Mouse (Mus musculus): ENCODE results near the gene Apobr. TPM values are rescaled to one million over a fixed set of nuclear protein-coding genes. Genes with fewer than 3 reads are reported as not detected.
A peak's percentile ranks its signal among the peaks of the same experiment; 100 is the strongest.

Gene Apobr
- polyA plus RNA-seq, 1 experiment: 17.6 TPM

DNA sequence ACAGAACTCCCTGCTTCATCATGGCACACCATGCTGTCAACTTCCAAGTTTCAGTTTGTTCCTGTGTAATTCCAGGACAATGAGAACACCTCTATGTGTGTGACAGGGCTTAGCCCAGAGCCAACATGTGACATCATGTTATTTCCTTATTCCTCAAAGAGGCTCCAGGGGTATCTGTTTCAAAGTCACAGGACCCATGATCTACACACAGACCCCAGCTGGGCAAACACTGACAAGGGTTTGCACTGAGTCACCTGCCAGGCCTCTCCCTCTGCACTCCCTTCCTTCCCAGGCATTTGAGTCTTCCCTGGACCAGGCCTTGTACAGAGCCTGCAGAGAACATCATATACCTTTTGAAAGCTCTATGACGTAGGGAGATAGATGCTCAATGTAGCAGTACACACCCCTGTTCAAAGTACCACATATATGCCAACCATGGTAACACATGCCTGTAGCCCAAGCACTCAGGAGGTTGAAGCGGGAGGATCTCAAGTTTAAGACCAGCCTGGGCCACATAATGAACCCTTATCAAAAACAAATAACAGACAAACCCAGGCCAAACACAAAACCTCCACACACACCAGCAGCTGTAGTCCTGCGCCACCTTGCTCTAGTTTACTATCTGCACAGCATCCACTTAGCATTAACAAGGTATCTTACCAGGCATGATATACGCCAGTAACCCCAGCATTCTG is 46.2 kb downstream of the Apobr start, which contains the start of gene Nupr1:
Nupr1 (minus strand) TSS at position 38 of the 695 bp plus-strand sequence.
- TF ChIP-seq POLR2A (IDR thresholded peaks at IDR 0.05; ENCODE audit: borderline replicate concordance, extremely low read depth, low read depth, low read length): no peak
- TF ChIP-seq CTCF (IDR thresholded peaks at IDR 0.05; ENCODE audit: insufficient read depth, low read length): no peak
- DNase-seq: no peak
- 87% methylated on average over 4 of the region's 4 CpGs for WGBS

GRCm38 (mm10) chr7:126632478-126632877 is 47.7 kb downstream of the Apobr start:
- 69% methylated on average over 2 of the region's 2 CpGs for WGBS
- TF ChIP-seq CTCF (IDR thresholded peaks at IDR 0.05; ENCODE audit: insufficient read depth, low read length) (no peak), POLR2A (IDR thresholded peaks at IDR 0.05; ENCODE audit: borderline replicate concordance, extremely low read depth, low read depth, low read length) (no peak)
- DNase-seq: no peak
- Histone ChIP-seq H3K4me3 (replicated peaks; ENCODE audit: extremely low read depth, low read depth, low read length) (no peak overlapping the region), H3K4me1 (ENCODE audit: control insufficient read depth, insufficient read depth, low read length) (peaks cover 6% of the 10 kb centered on the region)

More for the DNA sequence above, 46.2 kb downstream of the Apobr start, which contains the start of gene Nupr1:
- Histone ChIP-seq H3K4me3 (replicated peaks; ENCODE audit: extremely low read depth, low read depth, low read length) (no peak within 1 kb of the TSS), H3K4me1 (ENCODE audit: control insufficient read depth, insufficient read depth, low read length) (peaks cover 6% of the 10 kb centered on the region)

GRCm38 (mm10) chr7:126635375-126635774 is 50.6 kb downstream of the Apobr start:
- H3K4me1 ChIP-seq (ENCODE audit: control insufficient read depth, insufficient read depth, low read length): peaks cover 2% of the 10 kb centered on the region; the same call in 1 of the 2 replicates
- no peak overlapping the region for H3K4me3 ChIP-seq (replicated peaks; ENCODE audit: extremely low read depth, low read depth, low read length)
- TF ChIP-seq CTCF (IDR thresholded peaks at IDR 0.05; ENCODE audit: insufficient read depth, low read length) (no peak), POLR2A (IDR thresholded peaks at IDR 0.05; ENCODE audit: borderline replicate concordance, extremely low read depth, low read depth, low read length) (no peak)
- DNase-seq: no peak

GRCm38 (mm10) chr7:126636733-126637520 is 52.2 kb downstream of the Apobr start:
- peak; percentile 42 for DNase-seq
- 24% methylated on average over 4 of the region's 4 CpGs for WGBS

More at GRCm38 (mm10) chr7:126636733-126637520, 52.2 kb downstream of the Apobr start:
- no peak overlapping the region for H3K4me3 ChIP-seq (replicated peaks; ENCODE audit: extremely low read depth, low read depth, low read length)
- TF ChIP-seq POLR2A (IDR thresholded peaks at IDR 0.05; ENCODE audit: borderline replicate concordance, extremely low read depth, low read depth, low read length) (no peak), CTCF (IDR thresholded peaks at IDR 0.05; ENCODE audit: insufficient read depth, low read length) (peak; percentile 56)
- H3K4me1 ChIP-seq (ENCODE audit: control insufficient read depth, insufficient read depth, low read length): no peaks in the 10 kb centered on the region; the same call in 1 of the 2 replicates

Other genes starting within 250 kb of the Apobr start
- 16.3 and 17.4 TPM in 2 replicates for gene Lat, start 215.4 kb upstream of the Apobr start, polyA plus RNA-seq (2012; rRNA removed)
- gene Spns1, start 207.5 kb upstream of the Apobr start, polyA plus RNA-seq (2012; rRNA removed): 246 and 274 TPM in 2 replicates
- 6.0 and 6.5 TPM in 2 replicates for gene Nfatc2ip, start 188.2 kb upstream of the Apobr start, polyA plus RNA-seq (2012; rRNA removed)
- 11.0 and 20.6 TPM in 2 replicates for gene Cd19, start 170.1 kb upstream of the Apobr start, polyA plus RNA-seq (2012; rRNA removed)
- gene Rabep2, start 156.2 kb upstream of the Apobr start, polyA plus RNA-seq (2012; rRNA removed): 31.4 and 33.2 TPM in 2 replicates
- 10.7 and 289 TPM in 2 replicates for gene Atp2a1, start 121.8 kb upstream of the Apobr start, polyA plus RNA-seq (2012; rRNA removed)
- 58.1 and 62.4 TPM in 2 replicates for gene Sh2b1, start 109.5 kb upstream of the Apobr start, polyA plus RNA-seq (2012; rRNA removed)
- 53.1 and 71.0 TPM in 2 replicates for gene Tufm, start 97.6 kb upstream of the Apobr start, polyA plus RNA-seq (2012; rRNA removed)
- gene Atxn2l, start 81.5 kb upstream of the Apobr start, polyA plus RNA-seq (2012; rRNA removed): 152 and 216 TPM in 2 replicates
- 71.6 and 83.9 TPM in 2 replicates for gene Eif3c, start 18.5 kb upstream of the Apobr start, polyA plus RNA-seq (2012; rRNA removed)
- gene Cln3, start 875 bp downstream of the Apobr start, polyA plus RNA-seq (2012; rRNA removed): 63.8 and 104 TPM in 2 replicates
- gene Il27, start 10.0 kb downstream of the Apobr start, polyA plus RNA-seq (2012; rRNA removed): 0.43 and 0.79 TPM in 2 replicates
- gene Nupr1, start 45.9 kb downstream of the Apobr start, polyA plus RNA-seq (2012; rRNA removed): 48.1 and 102 TPM in 2 replicates
- 36.4 and 43.4 TPM in 2 replicates for gene Sgf29, start 64.4 kb downstream of the Apobr start, polyA plus RNA-seq (2012; rRNA removed)
- gene Sult1a1, start 91.5 kb downstream of the Apobr start, polyA plus RNA-seq (2012; rRNA removed): 55.6 and 69.2 TPM in 2 replicates
- 38.2 and 39.6 TPM in 2 replicates for gene Bola2, start 110.5 kb downstream of the Apobr start, polyA plus RNA-seq (2012; rRNA removed)
- 23.4 and 27.7 TPM in 2 replicates for gene Slx1b, start 110.8 kb downstream of the Apobr start, polyA plus RNA-seq (2012; rRNA removed)
- gene Coro1a, start 122.8 kb downstream of the Apobr start, polyA plus RNA-seq (2012; rRNA removed): 208 and 229 TPM in 2 replicates
- gene Mapk3, start 174.7 kb downstream of the Apobr start, polyA plus RNA-seq (2012; rRNA removed): 500 and 548 TPM in 2 replicates
- gene Gdpd3, start 181.4 kb downstream of the Apobr start, polyA plus RNA-seq (2012; rRNA removed): 18.4 and 35.7 TPM in 2 replicates
- gene Ypel3, start 192.0 kb downstream of the Apobr start, polyA plus RNA-seq (2012; rRNA removed): 390 and 597 TPM in 2 replicates
- 8.7 and 9.5 TPM in 2 replicates for gene Tbx6, start 196.5 kb downstream of the Apobr start, polyA plus RNA-seq (2012; rRNA removed)
- 135 and 156 TPM in 2 replicates for gene Ppp4c, start 207.6 kb downstream of the Apobr start, polyA plus RNA-seq (2012; rRNA removed)
- 11.9 and 13.3 TPM in 2 replicates for gene Fam57b, start 212.7 kb downstream of the Apobr start, polyA plus RNA-seq (2012; rRNA removed)
- not detected in 2 replicates for gene 4930451I11Rik, start 246.7 kb downstream of the Apobr start, polyA plus RNA-seq (2012; rRNA removed)